In the genomic region with DNA sequence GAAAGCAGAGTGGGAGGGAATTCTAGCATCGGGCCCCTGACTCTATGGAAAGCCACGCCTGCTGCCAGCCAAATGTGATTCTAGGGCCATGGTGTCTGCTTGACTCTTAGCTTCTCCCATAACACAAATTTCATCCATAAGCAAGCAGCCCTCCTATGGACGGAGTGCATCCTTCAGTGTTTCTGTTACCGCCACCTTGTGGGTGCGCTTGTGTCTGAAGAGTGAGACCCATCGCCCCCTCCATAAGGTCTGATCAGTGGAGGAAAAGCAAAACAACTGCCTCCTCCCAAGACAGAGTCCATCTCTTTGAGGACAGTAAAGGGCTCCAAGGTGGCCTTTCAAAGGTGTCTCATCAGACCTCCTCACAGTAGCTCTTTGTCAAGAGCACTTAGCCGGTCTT, we compare ENCODE assay signal across 29 mouse cellular contexts. TPM values are rescaled to one million over a fixed set of nuclear protein-coding genes. Genes with fewer than 3 reads are reported as not detected.
A peak's percentile ranks its signal among the peaks of the same experiment; 100 is the strongest.
DNase-seq lines count a peak whose midpoint lies in the region; ATAC-seq and TF ChIP-seq lines count a peak whose summit lies in the region.
"Had no signal": no experiment of that assay in that cellular context is flagged by ENCODE, and none has a peak within 500 bp of the region (broad histone marks: within the 10 kb centered on the region; RNA-seq: fewer than 3 reads in every experiment).

No protein-coding gene starts in this region.

- no peaks in the 10 kb centered on the region for H3K9me3 ChIP-seq in intestine, postnatal 0 days (ENCODE audit: control insufficient read depth)
- no peaks in the 10 kb centered on the region for H3K9me3 ChIP-seq in intestine, embryonic 15.5 days
- H3K9me3 ChIP-seq in midbrain, postnatal 0 days (ENCODE audit: low read length) = no peaks in the 10 kb centered on the region
- no peaks in the 10 kb centered on the region for H3K9me3 ChIP-seq in midbrain, embryonic 13.5 days
- H3K9me3 ChIP-seq: forebrain, embryonic 13.5 days had no signal

- H3K9ac ChIP-seq in intestine, postnatal 0 days (ENCODE audit: low read depth, low read length) = no peak overlapping the region
- H3K9ac ChIP-seq in intestine, embryonic 15.5 days = no peak overlapping the region
- H3K9ac ChIP-seq in midbrain, postnatal 0 days (replicated peaks; ENCODE audit: low read length, poor library complexity, severe bottlenecking) = no peak overlapping the region
- H3K9ac ChIP-seq in midbrain, embryonic 13.5 days (replicated peaks) = no peak overlapping the region
- H3K9ac ChIP-seq: forebrain, embryonic 13.5 days had no signal

- H3K36me3 ChIP-seq in intestine, postnatal 0 days (ENCODE audit: control insufficient read depth, insufficient read depth) = peaks cover 34% of the 10 kb centered on the region
- 0 out of 2 replicates have a peak, but pooled peaks cover 12% of the 10 kb centered on the region for H3K36me3 ChIP-seq in intestine, embryonic 15.5 days
- 0 out of 2 replicates have a peak, but pooled peaks cover 11% of the 10 kb centered on the region for H3K36me3 ChIP-seq in midbrain, postnatal 0 days (ENCODE audit: insufficient read depth, low read length)
- H3K36me3 ChIP-seq in midbrain, embryonic 13.5 days = peaks cover 53% of the 10 kb centered on the region

- DNase-seq in cerebellum, postnatal 10 days = peak; percentile 23 to 46
- no peak for DNase-seq in cerebellum, adult 9-11 months
- DNase-seq in midbrain, postnatal 0 days (ENCODE audit: low spot score) = no peak
- no peak for DNase-seq in spleen, postnatal 36 days (ENCODE audit: low spot score in 2 of 2)
- no peak for DNase-seq in ovary, adult 18-20 months (ENCODE audit: low spot score)
- DNase-seq: adrenal gland, adult 2 months; cerebellum, adult 9-10 months; gastrocnemius, postnatal 10 days; heart, adult 11 months; layer of hippocampus, postnatal 36 days; liver; lung, postnatal 14 days; right cerebral cortex, postnatal 25 days had no signal

- H3K4me1 ChIP-seq in intestine, postnatal 0 days (replicated peaks; ENCODE audit: control insufficient read depth, insufficient read depth, low read length) = no peaks in the 10 kb centered on the region
- H3K4me1 ChIP-seq in intestine, embryonic 15.5 days (replicated peaks) = no peaks in the 10 kb centered on the region
- H3K4me1 ChIP-seq in midbrain, postnatal 0 days (ENCODE audit: insufficient read depth, low read length) = no peaks in the 10 kb centered on the region
- peaks cover 36% of the 10 kb centered on the region for H3K4me1 ChIP-seq in midbrain, embryonic 13.5 days (replicated peaks)

- ATAC-seq in intestine, postnatal 0 days = no peak
- no peak for ATAC-seq in intestine, embryonic 15.5 days
- no peak for ATAC-seq in midbrain, postnatal 0 days (ENCODE audit: low FRiP score)
- ATAC-seq in midbrain, embryonic 13.5 days = no peak
- ATAC-seq: forebrain, embryonic 13.5 days; midbrain, embryonic 16.5 days had no signal

- peak; percentile 43 for TF ChIP-seq CTCF in intestine, postnatal 0 days (IDR thresholded peaks at IDR 0.05; ENCODE audit: low read depth)
- peak; percentile 48 for TF ChIP-seq CTCF in midbrain, postnatal 0 days (IDR thresholded peaks at IDR 0.05)

- 94% methylated on average over 7 of the region's 7 CpGs for WGBS in intestine, postnatal 0 days
- WGBS in intestine, embryonic 15.5 days = 91% methylated on average over 7 of the region's 7 CpGs
- 84% methylated on average over 7 of the region's 7 CpGs for WGBS in midbrain, postnatal 0 days
- 90% methylated on average over 7 of the region's 7 CpGs for WGBS in midbrain, embryonic 13.5 days

- no peak overlapping the region for H3K4me2 ChIP-seq in intestine, postnatal 0 days (replicated peaks; ENCODE audit: low read depth)
- no peak overlapping the region for H3K4me2 ChIP-seq in intestine, embryonic 15.5 days (replicated peaks)
- no peak overlapping the region for H3K4me2 ChIP-seq in midbrain, postnatal 0 days (ENCODE audit: low read depth, low read length, poor library complexity, severe bottlenecking)
- H3K4me2 ChIP-seq in midbrain, embryonic 13.5 days (replicated peaks) = no peak overlapping the region
- H3K4me2 ChIP-seq: forebrain, embryonic 13.5 days had no signal

- H3K27me3 ChIP-seq in intestine, postnatal 0 days (replicated peaks; ENCODE audit: control insufficient read depth, insufficient read depth, low read length) = no peaks in the 10 kb centered on the region
- H3K27me3 ChIP-seq in intestine, embryonic 15.5 days (replicated peaks) = no peaks in the 10 kb centered on the region
- no peaks in the 10 kb centered on the region for H3K27me3 ChIP-seq in midbrain, postnatal 0 days (ENCODE audit: insufficient read depth, low read length)
- H3K27me3 ChIP-seq in midbrain, embryonic 13.5 days = no peaks in the 10 kb centered on the region
- H3K27me3 ChIP-seq: forebrain, embryonic 13.5 days had no signal

- no peak overlapping the region for H3K27ac ChIP-seq in intestine, postnatal 0 days (ENCODE audit: low read depth, low read length)
- no peak overlapping the region for H3K27ac ChIP-seq in intestine, embryonic 15.5 days
- no peak overlapping the region for H3K27ac ChIP-seq in midbrain, postnatal 0 days (ENCODE audit: low read depth, low read length)
- no peak overlapping the region for H3K27ac ChIP-seq in midbrain, embryonic 13.5 days
- H3K27ac ChIP-seq: forebrain, embryonic 13.5 days; layer of hippocampus, adult 2 months had no signal

- H3K4me3 ChIP-seq in intestine, postnatal 0 days (ENCODE audit: low read depth, low read length) = no peak overlapping the region
- no peak overlapping the region for H3K4me3 ChIP-seq in intestine, embryonic 15.5 days (replicated peaks)
- no peak overlapping the region for H3K4me3 ChIP-seq in midbrain, postnatal 0 days (ENCODE audit: low read depth, low read length)
- no peak overlapping the region for H3K4me3 ChIP-seq in midbrain, embryonic 13.5 days (replicated peaks)
- H3K4me3 ChIP-seq: forebrain, embryonic 13.5 days; layer of hippocampus, adult 2 months had no signal

RNA-seq across cellular contexts. Expression of a gene that starts 43.0 kb away (rescaled TPM):
- polyA plus RNA-seq in intestine, postnatal 0 days (2015; fragmentation: Nextera tagmentation; extraction: Ambion mirVana) = not detected in 2 replicates
- not detected in 2 replicates for polyA plus RNA-seq in intestine, embryonic 15.5 days (2015; fragmentation: Nextera tagmentation; extraction: Ambion mirVana)
- not detected in 2 replicates for total RNA-seq in midbrain, postnatal 0 days (2014; rRNA removed)
- not detected in 2 replicates for polyA plus RNA-seq in midbrain, postnatal 0 days (2015; fragmentation: Nextera tagmentation; extraction: Ambion mirVana)
- not detected in 2 replicates for polyA plus RNA-seq in midbrain, embryonic 13.5 days (2015; fragmentation: Nextera tagmentation; extraction: Ambion mirVana)
- total RNA-seq: adrenal gland, adult 2 months; gastrocnemius, postnatal 10 days; hematopoietic stem cell, adult 5-6 weeks; layer of hippocampus, adult 2 months; layer of hippocampus, postnatal 36 days; left cerebral cortex, postnatal 25 days; megakaryocyte-erythroid progenitor cell, adult 5-6 weeks; MEL; neutrophil, adult 5-6 weeks had no signal
- polyA plus RNA-seq: adrenal gland, adult 2 months; forebrain, embryonic 13.5 days; heart, embryonic 14.5 days; kidney, embryonic 16.5 days; liver, embryonic 16.5 days; midbrain, embryonic 16.5 days; stomach, embryonic 16.5 days; thymus, postnatal 0 days had no signal

Comparison
In these comparisons a context has a peak if more than half of its experiments do, and no peak if none do; other contexts are left out.
1. DNase-seq: peak in cerebellum, postnatal 10 days (2 of 2); none in cerebellum, adult 9-11 months (single experiment), midbrain, postnatal 0 days (single experiment), spleen, postnatal 36 days (0 of 2) and ovary, adult 18-20 months (single experiment).